Mouse (Mus musculus): Measurements from ENCODE around the gene Ctnnbip1. TPM values are rescaled to one million over a fixed set of nuclear protein-coding genes. Genes with fewer than 3 reads are reported as not detected.

Ctnnbip1 gene
- total and polyA plus RNA-seq, 2 experiments from 2014 or later: 31.8 to 53.6 TPM

DNA sequence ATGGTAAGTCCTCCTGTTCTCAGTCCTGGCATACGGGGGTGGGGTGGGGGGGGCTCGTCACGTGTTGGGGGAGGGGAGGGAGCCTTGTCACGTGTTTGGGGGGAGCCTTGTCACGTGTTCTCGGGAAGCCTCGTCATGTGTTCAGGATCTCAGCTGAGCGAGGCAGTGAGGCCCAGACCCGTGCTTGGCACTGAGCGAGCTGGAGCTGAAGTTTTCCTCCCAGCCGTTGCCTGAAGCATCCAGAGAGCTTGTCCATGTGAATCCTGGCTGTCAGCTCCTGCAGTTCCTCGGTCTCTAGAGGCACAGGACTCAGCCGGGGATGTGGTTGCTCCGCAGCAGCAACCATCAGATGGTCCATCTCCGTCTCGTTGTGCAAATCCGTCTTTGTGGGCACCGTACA lies 88.0 kb downstream of the Ctnnbip1 start:
- Histone ChIP-seq H3K9ac (replicated peaks; ENCODE audit: low read depth, low read length) (no peak overlapping the region), H3K36me3 (replicated peaks; ENCODE audit: control insufficient read depth, insufficient read depth, low read length) (no peaks in the 10 kb centered on the region), H3K4me1 (ENCODE audit: control insufficient read depth, insufficient read depth) (peaks cover 5% of the 10 kb centered on the region), H3K9me3 (replicated peaks; ENCODE audit: control insufficient read depth, low read length) (no peaks in the 10 kb centered on the region), H3K27ac (ENCODE audit: low read depth) (no peak overlapping the region), H3K27me3 (ENCODE audit: control insufficient read depth, insufficient read depth, low read length) (peaks cover 44% of the 10 kb centered on the region), H3K4me2 (ENCODE audit: low read depth, low read length) (no peak overlapping the region), H3K4me3 (ENCODE audit: low read depth, low read length) (no peak overlapping the region)
- 72% methylated on average over 18 of the region's 18 CpGs for WGBS
- TF ChIP-seq CTCF (IDR thresholded peaks at IDR 0.05; ENCODE audit: low read depth): no peak
- TF ChIP-seq EP300 (IDR thresholded peaks at IDR 0.05; ENCODE audit: low read depth): no peak
- no peak for ATAC-seq (ENCODE audit: insufficient read depth, low read depth)
- DNase-seq (ENCODE audit: low spot score): no peak

DNA sequence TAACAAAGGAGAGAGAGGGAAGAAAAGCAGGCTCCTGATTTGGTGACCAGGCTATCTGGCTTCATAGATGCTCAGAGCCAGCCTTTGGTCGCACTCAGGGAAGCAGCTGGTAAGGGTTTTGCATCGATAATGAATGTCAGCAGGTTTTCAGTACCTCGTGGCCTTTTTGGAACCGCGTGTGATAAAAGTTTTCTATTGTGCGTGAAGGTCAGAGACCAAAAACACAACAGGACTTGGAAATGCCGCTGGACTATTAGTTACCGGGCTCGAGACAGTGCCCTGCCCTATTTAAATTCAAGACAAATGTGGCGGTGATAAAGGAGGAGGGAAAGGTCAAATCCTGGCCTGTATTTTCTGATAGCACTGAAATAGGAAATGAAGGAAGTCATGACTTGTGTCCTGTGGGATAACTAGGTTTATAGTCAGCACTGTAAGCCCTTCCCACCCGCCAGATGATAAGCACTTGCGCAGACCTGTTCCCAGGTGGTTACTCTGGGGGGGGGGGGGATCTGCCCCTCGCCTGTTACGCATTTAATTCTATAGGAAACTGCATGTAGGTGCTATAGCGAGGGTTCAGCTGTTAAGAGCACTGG lies 88.8 kb downstream of the Ctnnbip1 start:
- TF ChIP-seq EP300 (IDR thresholded peaks at IDR 0.05; ENCODE audit: low read depth): no peak
- TF ChIP-seq CTCF (IDR thresholded peaks at IDR 0.05; ENCODE audit: low read depth): no peak
- no peaks in the 10 kb centered on the region for H3K4me1 ChIP-seq (ENCODE audit: control insufficient read depth, insufficient read depth)
- no peak overlapping the region for H3K4me2 ChIP-seq (ENCODE audit: low read depth, low read length)
- whole genome bisulfite sequencing: 53% methylated on average over 15 of the region's 15 CpGs
- H3K9ac ChIP-seq (replicated peaks; ENCODE audit: low read depth, low read length): no peak overlapping the region
- H3K9me3 ChIP-seq (replicated peaks; ENCODE audit: control insufficient read depth, low read length): no peaks in the 10 kb centered on the region
- no peak overlapping the region for H3K4me3 ChIP-seq (ENCODE audit: low read depth, low read length)
- peaks cover 44% of the 10 kb centered on the region for H3K27me3 ChIP-seq (ENCODE audit: control insufficient read depth, insufficient read depth, low read length)
- H3K27ac ChIP-seq (ENCODE audit: low read depth): no peak overlapping the region
- no peaks in the 10 kb centered on the region for H3K36me3 ChIP-seq (replicated peaks; ENCODE audit: control insufficient read depth, insufficient read depth, low read length)
- ATAC-seq (ENCODE audit: insufficient read depth, low read depth) (0 out of 2 replicates have a peak, but pooled peaks have one; percentile 36), DNase-seq (ENCODE audit: low spot score) (no peak)

DNA sequence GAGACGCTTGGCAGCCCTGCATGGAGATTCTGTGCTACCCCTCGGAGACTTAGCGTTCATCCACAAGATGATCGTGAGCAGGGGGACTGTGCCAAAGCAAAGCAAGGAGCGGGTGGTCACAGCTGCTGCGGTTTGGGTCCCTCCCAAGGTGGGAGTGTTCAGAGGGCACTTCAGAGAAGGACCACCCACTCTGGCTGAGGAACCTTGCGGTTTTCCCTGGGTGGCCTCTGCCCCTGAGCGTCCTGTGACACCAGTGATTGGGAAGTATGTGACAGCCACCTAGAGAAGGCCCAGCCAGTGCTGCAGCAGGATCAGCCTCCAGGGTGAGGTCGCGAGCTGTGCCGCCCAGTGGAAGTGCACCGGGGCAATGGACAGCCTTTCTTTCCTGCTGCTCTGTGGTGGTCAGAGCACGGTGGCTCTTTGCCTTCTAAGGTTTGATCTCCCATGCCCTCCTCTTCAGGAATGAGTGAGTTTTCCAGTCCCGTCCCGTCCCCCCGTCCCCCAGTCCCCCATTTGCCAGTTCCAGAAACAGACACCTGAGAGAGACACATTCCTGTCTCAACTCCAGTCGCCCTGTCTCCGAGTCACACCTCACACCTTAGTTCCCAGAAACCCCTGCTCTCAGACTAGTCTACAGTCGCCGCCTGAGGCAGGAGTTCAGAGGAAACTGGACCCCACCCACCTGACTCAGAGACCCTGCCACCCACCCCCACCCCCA lies 89.7 kb downstream of the Ctnnbip1 start:
- TF ChIP-seq EP300 (IDR thresholded peaks at IDR 0.05; ENCODE audit: low read depth): no peak
- TF ChIP-seq CTCF (IDR thresholded peaks at IDR 0.05; ENCODE audit: low read depth): no peak
- no peak for DNase-seq (ENCODE audit: low spot score)
- Histone ChIP-seq H3K36me3 (replicated peaks; ENCODE audit: control insufficient read depth, insufficient read depth, low read length) (no peaks in the 10 kb centered on the region), H3K4me1 (ENCODE audit: control insufficient read depth, insufficient read depth) (no peaks in the 10 kb centered on the region), H3K4me3 (ENCODE audit: low read depth, low read length) (no peak overlapping the region), H3K27ac (ENCODE audit: low read depth) (no peak overlapping the region), H3K9ac (replicated peaks; ENCODE audit: low read depth, low read length) (no peak overlapping the region), H3K4me2 (ENCODE audit: low read depth, low read length) (no peak overlapping the region), H3K27me3 (ENCODE audit: control insufficient read depth, insufficient read depth, low read length) (peaks cover 37% of the 10 kb centered on the region), H3K9me3 (replicated peaks; ENCODE audit: control insufficient read depth, low read length) (no peaks in the 10 kb centered on the region)
- 57% methylated on average over 20 of the region's 20 CpGs for WGBS
- peak; percentile 27; the same call in 1 of the 2 replicates for ATAC-seq (ENCODE audit: insufficient read depth, low read depth)

DNA sequence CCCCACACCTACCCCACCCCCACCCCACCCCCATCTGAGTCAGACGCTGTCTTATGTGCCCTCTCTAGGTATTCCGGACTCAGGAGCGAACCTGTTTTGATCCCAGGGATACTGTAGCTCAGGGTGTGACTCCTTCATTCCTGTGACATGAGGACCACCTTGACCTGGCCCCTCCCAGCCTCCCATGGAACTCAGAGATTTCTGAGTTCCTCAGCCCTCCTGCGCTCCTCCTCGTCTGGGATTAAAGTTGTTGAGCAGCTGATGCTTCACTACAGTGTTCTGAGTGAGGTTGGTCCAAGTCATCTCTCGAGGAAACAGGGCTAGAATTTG lies 90.2 kb downstream of the Ctnnbip1 start:
- Histone ChIP-seq H3K9me3 (replicated peaks; ENCODE audit: control insufficient read depth, low read length) (no peaks in the 10 kb centered on the region), H3K4me1 (ENCODE audit: control insufficient read depth, insufficient read depth) (no peaks in the 10 kb centered on the region), H3K4me2 (ENCODE audit: low read depth, low read length) (no peak overlapping the region), H3K4me3 (ENCODE audit: low read depth, low read length) (no peak overlapping the region), H3K36me3 (replicated peaks; ENCODE audit: control insufficient read depth, insufficient read depth, low read length) (no peaks in the 10 kb centered on the region), H3K9ac (replicated peaks; ENCODE audit: low read depth, low read length) (no peak overlapping the region), H3K27ac (ENCODE audit: low read depth) (no peak overlapping the region), H3K27me3 (ENCODE audit: control insufficient read depth, insufficient read depth, low read length) (peaks cover 31% of the 10 kb centered on the region; the same call in 1 of the 2 replicates)
- WGBS: 90% methylated on average over 6 of the region's 6 CpGs
- TF ChIP-seq CTCF (IDR thresholded peaks at IDR 0.05; ENCODE audit: low read depth) (no peak), EP300 (IDR thresholded peaks at IDR 0.05; ENCODE audit: low read depth) (no peak)
- DNase-seq (ENCODE audit: low spot score) (no peak), ATAC-seq (ENCODE audit: insufficient read depth, low read depth) (no peak)

DNA sequence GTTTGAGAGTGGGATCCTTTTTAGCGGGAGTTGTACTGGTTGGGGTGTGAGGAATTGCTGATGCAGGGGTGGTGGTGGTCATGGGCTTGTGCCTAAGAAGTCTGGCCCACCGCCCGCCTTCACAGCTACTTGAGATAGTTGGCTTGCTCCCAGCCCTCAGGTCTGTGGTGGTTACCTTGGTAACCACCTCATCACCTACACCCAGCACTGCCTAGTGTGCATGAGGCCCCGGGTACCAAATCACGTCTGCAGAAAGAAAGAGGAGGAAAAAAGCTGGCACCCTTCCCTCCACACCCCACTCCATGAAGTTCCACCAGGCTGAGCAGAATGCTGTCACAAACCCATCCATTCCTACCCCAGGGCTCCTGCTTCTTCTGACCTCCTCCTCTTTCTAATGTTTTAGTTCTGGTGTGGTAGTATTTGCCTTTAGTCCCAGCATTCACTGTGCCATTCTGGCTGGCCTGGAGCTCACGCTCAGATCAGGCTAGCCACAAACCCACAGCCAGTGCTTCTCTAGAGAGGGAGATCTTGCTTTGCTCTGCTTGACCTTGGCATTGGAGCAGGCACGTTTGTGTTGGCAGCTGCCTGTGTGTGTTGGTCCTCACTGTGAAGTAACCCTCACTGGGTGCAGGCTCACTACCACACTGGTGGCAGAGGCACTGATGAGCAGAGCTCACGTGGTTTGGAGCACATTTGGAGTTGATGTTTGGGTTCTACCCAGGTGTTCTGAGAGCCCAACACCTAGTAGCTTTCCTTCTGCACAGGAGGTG lies 91.4 kb downstream of the Ctnnbip1 start:
- 64% methylated on average over 8 of the region's 8 CpGs for WGBS
- Histone ChIP-seq H3K4me3 (ENCODE audit: low read depth, low read length) (no peak overlapping the region), H3K4me1 (ENCODE audit: control insufficient read depth, insufficient read depth) (no peaks in the 10 kb centered on the region), H3K9me3 (replicated peaks; ENCODE audit: control insufficient read depth, low read length) (0 out of 2 replicates have a peak, but pooled peaks cover 3% of the 10 kb centered on the region), H3K4me2 (ENCODE audit: low read depth, low read length) (no peak overlapping the region), H3K9ac (replicated peaks; ENCODE audit: low read depth, low read length) (no peak overlapping the region), H3K27ac (ENCODE audit: low read depth) (no peak overlapping the region), H3K27me3 (ENCODE audit: control insufficient read depth, insufficient read depth, low read length) (peaks cover 24% of the 10 kb centered on the region; the same call in 1 of the 2 replicates), H3K36me3 (replicated peaks; ENCODE audit: control insufficient read depth, insufficient read depth, low read length) (no peaks in the 10 kb centered on the region)
- ATAC-seq (ENCODE audit: insufficient read depth, low read depth) (no peak), DNase-seq (ENCODE audit: low spot score) (no peak)
- TF ChIP-seq EP300 (IDR thresholded peaks at IDR 0.05; ENCODE audit: low read depth) (no peak), CTCF (IDR thresholded peaks at IDR 0.05; ENCODE audit: low read depth) (no peak)

All from heart, postnatal 0 days (tissue).